Mouse (Mus musculus): Measurements from ENCODE around the gene Prm3.

DNA sequence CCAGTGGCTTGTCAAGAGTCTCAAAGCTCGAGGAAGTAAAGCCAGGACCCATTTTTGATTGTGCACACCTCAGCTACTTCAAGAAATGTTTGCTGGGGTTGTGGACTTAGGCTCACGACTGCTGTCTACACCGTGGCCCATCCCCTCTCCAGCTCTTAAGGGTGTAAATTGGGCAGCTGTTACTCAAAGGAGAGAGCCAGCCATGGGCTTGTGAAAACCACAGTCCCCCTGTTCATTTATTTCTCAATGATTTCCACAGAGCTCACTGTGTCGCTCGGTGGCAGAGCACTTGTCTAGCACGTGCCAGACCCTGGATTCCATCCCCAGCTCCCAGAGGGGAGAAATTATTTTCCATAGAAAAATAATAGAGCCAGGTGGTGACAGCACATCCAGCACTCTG, 34.5 kb downstream of the Prm3 start:
- no peak for TF ChIP-seq CTCF (IDR thresholded peaks at IDR 0.05)
- no peak for TF ChIP-seq POLR2A (IDR thresholded peaks at IDR 0.05; ENCODE audit: insufficient read depth, low read depth, low read length)
- no peak for TF ChIP-seq EP300 (IDR thresholded peaks at IDR 0.05; ENCODE audit: insufficient read depth, low read depth, low read length)
